Mouse (Mus musculus): Measurements from ENCODE around the gene Tubg1. TPM values are rescaled to one million over a fixed set of nuclear protein-coding genes. Genes with fewer than 3 reads are reported as not detected.

Tubg1 gene
- polyA plus RNA-seq, 1 experiment from 2014 or later, result 135 TPM

DNA sequence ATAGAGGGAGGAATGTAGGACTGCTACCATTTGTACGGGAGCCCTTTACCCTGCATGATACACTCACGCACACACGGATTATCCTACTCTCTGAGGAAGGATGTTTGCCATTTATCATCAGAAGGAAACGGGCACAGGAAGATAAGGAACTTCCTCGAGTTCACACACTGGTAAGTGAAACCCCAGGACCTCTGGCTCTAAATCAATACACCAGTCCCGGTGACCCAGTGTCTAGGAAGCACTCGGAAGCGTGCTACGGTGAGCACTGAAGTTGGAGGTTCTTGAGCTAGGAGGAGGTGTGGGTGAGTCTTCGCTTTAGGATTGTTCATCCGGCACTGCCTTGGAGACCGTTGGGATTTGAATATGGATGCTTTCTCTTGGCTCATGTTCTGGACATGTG, 13.3 kb downstream of the Tubg1 start:
- no peaks in the 10 kb centered on the region for H3K27me3 ChIP-seq (ENCODE audit: low read depth, poor library complexity, severe bottlenecking)
- no peak overlapping the region for H3K4me3 ChIP-seq
- no peak for DNase-seq (ENCODE audit: low spot score)
- no peaks in the 10 kb centered on the region for H3K4me1 ChIP-seq
- no peak overlapping the region for H3K27ac ChIP-seq (replicated peaks)
- H3K9me3 ChIP-seq (replicated peaks), result peaks cover 4% of the 10 kb centered on the region; the same call in 1 of the 2 replicates
- H3K36me3 ChIP-seq, result no peaks in the 10 kb centered on the region
- WGBS, result 88% methylated on average over 12 of the region's 12 CpGs

DNA sequence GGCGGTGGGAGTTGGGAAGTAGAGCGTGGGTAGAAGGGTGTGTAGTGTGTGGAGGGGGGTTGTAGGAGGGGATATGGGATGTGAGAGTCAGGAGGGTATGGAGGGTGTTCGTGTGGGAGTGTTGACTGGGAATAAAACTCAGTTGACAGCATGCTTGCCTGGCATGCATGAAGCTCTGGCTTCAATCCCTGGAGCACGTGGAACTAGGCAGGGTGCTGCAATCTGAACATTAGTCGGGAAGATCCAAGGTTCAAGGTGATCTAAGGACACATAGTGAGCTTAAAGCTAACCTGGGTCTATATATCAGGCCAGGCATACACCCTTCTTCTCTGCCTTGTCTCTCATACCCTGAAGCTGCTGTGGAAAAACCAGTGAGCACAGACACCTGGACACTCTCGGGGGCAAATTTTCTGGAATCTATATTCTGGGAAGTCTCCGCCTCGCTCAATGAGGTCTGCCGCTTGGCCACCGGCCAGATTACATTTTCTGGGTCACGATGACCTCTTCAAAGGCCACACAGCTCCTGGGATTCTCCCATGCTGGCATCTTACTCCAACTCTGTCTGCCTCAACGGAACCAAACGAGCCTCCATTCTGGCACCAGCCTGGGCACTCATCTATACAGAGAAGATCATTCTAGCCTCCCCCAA, 14.6 kb downstream of the Tubg1 start:
- Histone ChIP-seq H3K4me3 (no peak overlapping the region), H3K36me3 (no peaks in the 10 kb centered on the region), H3K27ac (replicated peaks) (no peak overlapping the region), H3K4me1 (peaks cover 6% of the 10 kb centered on the region), H3K27me3 (ENCODE audit: low read depth, poor library complexity, severe bottlenecking) (peaks cover 5% of the 10 kb centered on the region), H3K9me3 (replicated peaks) (peaks cover 4% of the 10 kb centered on the region; the same call in 1 of the 2 replicates)
- no peak for DNase-seq (ENCODE audit: low spot score)
- WGBS, result 88% methylated on average over 13 of the region's 13 CpGs

DNA sequence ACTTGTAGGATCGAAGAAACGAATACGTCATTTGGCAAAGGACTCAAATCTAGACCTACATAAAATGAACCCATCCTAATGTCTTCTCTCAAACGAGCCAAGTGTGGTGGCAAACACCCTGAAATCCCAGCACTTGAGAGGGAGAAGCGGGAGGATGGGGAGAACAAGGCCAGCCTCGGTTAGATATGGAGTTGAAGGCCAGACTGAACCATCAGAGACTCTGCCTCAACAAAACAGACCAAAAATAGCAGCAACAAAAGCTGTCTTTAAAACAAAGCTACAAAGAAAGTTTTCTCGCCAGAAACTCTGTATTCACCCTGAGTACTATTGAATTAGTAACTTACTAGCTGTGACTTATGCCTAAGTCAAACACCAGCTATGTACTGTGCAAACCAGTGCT, 17.3 kb downstream of the Tubg1 start:
- no peaks in the 10 kb centered on the region for H3K36me3 ChIP-seq
- no peak overlapping the region for H3K4me3 ChIP-seq
- 82% methylated on average over 7 of the region's 7 CpGs for WGBS
- no peak for DNase-seq (ENCODE audit: low spot score)
- H3K27me3 ChIP-seq (ENCODE audit: low read depth, poor library complexity, severe bottlenecking), result peaks cover 31% of the 10 kb centered on the region
- H3K27ac ChIP-seq (replicated peaks), result no peak overlapping the region
- peaks cover 20% of the 10 kb centered on the region for H3K4me1 ChIP-seq
- no peaks in the 10 kb centered on the region for H3K9me3 ChIP-seq (replicated peaks)

DNA sequence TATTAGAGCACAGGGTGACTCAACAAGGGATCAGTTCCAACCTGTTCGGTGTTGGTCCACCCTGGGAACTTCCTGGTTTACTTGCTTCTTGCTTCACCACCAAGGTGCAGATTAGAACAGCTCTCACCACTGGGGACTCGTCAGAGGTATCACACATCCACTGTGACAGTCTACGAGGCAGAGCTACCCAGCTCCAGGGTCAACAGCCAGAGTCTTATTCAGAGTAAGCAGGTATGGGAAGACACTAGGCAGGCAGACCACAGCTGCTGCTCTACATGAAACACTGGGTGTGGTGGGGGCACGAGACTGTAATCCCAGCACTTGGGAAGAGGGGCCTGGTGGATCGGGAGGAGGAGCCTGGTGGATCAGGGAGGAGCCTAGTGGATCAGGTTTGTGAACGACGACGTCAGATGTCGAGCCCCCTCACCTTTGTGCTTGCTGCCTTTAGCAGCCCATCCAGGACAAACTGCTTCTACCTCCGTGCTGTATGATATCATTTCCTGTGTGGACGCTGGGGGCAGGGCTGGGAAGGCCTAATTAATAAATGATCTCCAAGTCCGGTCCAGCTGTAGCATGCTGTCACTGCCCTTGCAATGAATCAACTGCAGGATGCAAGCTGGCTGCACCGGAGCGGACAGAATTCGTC, 18.9 kb downstream of the Tubg1 start:
- H3K4me3 ChIP-seq, result peak overlapping the region; percentile 32
- peak; percentile 36 for DNase-seq (ENCODE audit: low spot score)
- WGBS, result 32% methylated on average over 15 of the region's 15 CpGs
- H3K27ac ChIP-seq (replicated peaks), result peak overlapping the region; percentile 33; the same call in 1 of the 2 replicates
- no peaks in the 10 kb centered on the region for H3K36me3 ChIP-seq
- peaks cover 38% of the 10 kb centered on the region for H3K27me3 ChIP-seq (ENCODE audit: low read depth, poor library complexity, severe bottlenecking)
- H3K4me1 ChIP-seq, result peaks cover 26% of the 10 kb centered on the region
- H3K9me3 ChIP-seq (replicated peaks), result no peaks in the 10 kb centered on the region

DNA sequence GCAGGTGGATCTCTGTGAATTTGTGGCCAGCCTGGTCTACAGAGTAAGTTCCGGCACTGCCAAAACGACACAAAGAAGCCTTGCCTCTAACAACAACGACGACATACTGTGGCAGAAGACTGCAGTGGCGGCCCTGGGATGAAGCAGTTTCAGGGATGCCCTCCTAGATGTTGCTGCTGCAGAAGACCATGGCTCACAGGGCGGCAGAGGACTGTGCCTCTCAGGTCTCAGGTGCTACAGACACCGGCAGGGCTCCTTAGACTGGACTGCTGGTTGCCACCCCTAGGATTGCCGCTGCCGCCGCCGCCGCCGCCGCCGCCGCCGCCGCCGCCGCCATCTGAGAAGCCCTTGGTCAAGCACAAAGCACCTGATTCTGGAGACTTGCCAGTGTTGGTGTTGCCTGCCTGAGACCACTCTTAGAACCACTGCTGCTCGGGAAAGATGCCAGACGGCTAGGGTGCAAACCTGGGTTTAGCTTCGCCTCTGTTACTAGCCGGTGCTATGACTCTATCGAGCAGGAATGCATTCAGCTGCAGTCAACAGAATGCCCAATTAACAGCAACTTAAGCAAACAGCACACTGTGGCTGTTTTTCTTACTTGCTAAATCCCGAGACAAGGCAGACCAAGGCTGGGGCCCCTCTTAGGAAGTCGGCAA, 20.6 kb downstream of the Tubg1 start:
- peaks cover 30% of the 10 kb centered on the region for H3K4me1 ChIP-seq
- peak overlapping the region; percentile 69 for H3K27ac ChIP-seq (replicated peaks)
- H3K4me3 ChIP-seq, result peak overlapping the region; percentile 46
- H3K9me3 ChIP-seq (replicated peaks), result no peaks in the 10 kb centered on the region
- DNase-seq (ENCODE audit: low spot score), result no peak
- peaks cover 38% of the 10 kb centered on the region for H3K27me3 ChIP-seq (ENCODE audit: low read depth, poor library complexity, severe bottlenecking)
- H3K36me3 ChIP-seq, result no peaks in the 10 kb centered on the region
- 45% methylated on average over 27 of the region's 27 CpGs for WGBS

DNA sequence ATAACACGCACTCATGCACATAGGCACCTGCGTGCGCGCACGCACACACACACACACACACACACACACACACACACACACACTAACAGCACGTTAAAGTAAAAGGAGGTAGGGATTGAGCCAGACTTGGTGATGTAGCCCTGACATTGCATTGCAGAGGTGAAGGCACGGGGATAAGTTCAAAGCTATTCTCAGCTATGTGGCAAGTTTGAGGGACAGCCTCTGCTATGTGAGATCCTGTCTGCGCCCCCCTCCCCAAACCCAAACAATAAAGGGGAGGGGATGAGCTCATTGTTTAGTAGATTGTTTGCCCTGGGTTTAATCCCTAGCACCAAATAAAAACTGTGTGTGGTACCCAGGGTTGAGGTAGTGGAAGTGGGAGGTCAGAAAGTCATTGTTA, 21.4 kb downstream of the Tubg1 start:
- Histone ChIP-seq H3K36me3 (no peaks in the 10 kb centered on the region), H3K27ac (replicated peaks) (no peak overlapping the region), H3K4me1 (peaks cover 30% of the 10 kb centered on the region), H3K9me3 (replicated peaks) (no peaks in the 10 kb centered on the region), H3K4me3 (no peak overlapping the region), H3K27me3 (ENCODE audit: low read depth, poor library complexity, severe bottlenecking) (peaks cover 38% of the 10 kb centered on the region)
- WGBS, result 78% methylated on average over 8 of the region's 8 CpGs
- DNase-seq (ENCODE audit: low spot score), result no peak

DNA sequence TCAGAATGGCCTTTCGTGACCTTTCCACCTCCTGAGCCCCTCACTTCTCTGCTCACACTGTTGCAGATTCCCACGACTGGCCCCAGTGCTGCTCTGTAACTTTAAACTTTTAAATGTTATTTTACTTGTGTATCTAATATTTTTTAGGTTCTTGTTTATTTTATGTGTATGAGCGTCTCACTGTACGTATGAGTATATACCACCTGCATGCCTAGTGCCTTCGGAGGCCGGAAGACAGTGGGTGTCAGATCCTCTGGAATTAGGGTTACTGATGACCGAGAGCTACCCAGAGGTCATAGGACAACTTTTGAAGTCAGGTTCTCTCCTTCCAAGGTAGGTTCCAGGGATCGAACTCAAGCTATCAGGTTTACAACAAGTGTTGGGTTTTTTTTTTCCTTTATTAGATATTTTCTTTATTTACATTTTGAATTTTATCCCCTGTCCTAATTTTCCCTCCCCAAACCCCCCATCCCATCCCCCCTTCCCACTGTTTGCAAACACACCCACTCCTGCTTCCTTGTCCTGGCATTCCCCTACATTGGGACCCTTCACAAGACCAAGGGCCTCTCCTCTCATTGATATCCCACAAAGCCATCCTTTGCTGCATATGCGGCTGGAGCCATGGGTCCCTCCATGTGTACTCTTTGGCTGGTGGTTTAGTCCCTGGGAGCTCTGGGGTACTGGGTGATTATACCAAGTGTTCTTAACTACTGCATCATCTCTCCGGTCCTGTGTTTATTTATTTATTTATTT, 22.7 kb downstream of the Tubg1 start:
- H3K4me1 ChIP-seq, result peaks cover 36% of the 10 kb centered on the region
- WGBS, result 86% methylated on average over 10 of the region's 10 CpGs

DNA sequence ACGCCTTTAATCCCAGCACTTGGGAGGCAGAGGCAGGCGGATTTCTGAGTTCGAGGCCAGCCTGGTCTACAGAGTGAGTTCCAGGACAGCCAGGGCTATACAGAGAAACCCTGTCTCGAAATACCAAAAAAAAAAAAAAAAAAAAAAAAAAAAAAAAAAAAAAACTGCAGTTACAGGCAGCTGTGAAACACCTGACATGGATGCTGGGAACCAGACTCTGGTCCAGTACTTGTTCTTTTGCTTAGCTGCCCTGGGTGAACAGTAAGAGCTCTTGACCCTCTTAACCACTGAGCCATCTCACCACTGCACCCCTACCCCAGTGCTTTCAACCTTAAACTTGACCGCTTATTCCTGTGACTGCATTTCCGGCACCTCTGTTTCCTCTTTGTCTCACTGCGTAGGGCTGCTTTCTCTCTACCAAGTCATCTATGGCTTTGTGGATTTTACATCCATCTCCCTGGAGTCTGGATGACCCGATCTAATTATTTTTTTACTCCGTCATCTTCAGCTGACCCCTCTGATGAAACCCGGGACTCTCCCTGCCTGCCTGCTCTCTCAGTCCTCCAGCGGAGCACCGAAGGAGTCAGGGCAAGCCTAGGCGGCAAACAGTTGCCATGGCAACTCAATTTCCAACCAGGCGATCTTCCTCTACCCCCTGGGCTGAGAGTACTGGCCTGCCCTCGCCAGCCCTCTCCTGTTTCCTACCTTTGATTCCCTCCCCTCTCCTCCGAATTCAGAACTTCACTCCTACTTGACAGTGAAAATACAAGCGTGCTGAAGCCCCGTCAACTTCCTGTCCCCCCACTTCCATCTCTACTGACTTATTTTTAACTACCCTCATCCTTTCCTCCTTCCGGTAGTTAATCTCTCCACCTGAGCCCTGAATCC, 23.8 kb downstream of the Tubg1 start:
- DNase-seq (ENCODE audit: low spot score), result peak; percentile 75
- peaks cover 34% of the 10 kb centered on the region for H3K4me1 ChIP-seq
- peaks cover 37% of the 10 kb centered on the region for H3K27me3 ChIP-seq (ENCODE audit: low read depth, poor library complexity, severe bottlenecking)
- no peaks in the 10 kb centered on the region for H3K36me3 ChIP-seq
- peak overlapping the region; percentile 63 for H3K27ac ChIP-seq (replicated peaks)
- 22% methylated on average over 19 of the region's 19 CpGs for WGBS
- H3K9me3 ChIP-seq (replicated peaks), result no peaks in the 10 kb centered on the region
- H3K4me3 ChIP-seq, result peak overlapping the region; percentile 49

More for the DNA sequence above, 22.7 kb downstream of the Tubg1 start:
- no peak for DNase-seq (ENCODE audit: low spot score)
- H3K4me3 ChIP-seq, result no peak overlapping the region
- peaks cover 38% of the 10 kb centered on the region for H3K27me3 ChIP-seq (ENCODE audit: low read depth, poor library complexity, severe bottlenecking)
- no peaks in the 10 kb centered on the region for H3K36me3 ChIP-seq
- no peaks in the 10 kb centered on the region for H3K9me3 ChIP-seq (replicated peaks)
- no peak overlapping the region for H3K27ac ChIP-seq (replicated peaks)

DNA sequence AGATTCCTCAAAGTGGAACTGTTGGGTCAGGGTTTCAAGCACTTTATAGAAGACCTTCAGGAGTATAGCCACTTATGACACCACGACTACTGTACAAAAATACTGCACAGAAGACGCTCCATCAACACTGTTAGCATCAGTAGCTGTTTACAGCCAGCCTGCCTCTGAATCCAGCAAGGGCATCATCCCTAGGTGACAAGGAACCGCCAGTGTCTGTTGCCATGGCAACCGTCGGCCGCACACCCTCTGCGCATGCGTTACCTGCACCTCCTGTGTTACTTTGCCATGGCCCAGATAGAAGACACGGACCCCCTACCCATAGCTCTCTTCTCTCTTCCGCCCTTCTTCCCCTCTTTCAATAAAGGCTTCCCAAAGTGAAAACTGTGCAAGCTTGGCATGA, 26.6 kb downstream of the Tubg1 start:
- no peak overlapping the region for H3K4me3 ChIP-seq
- H3K36me3 ChIP-seq, result no peaks in the 10 kb centered on the region
- WGBS, result 21% methylated on average over 10 of the region's 10 CpGs
- no peaks in the 10 kb centered on the region for H3K9me3 ChIP-seq (replicated peaks)
- peaks cover 12% of the 10 kb centered on the region for H3K27me3 ChIP-seq (ENCODE audit: low read depth, poor library complexity, severe bottlenecking)
- no peak overlapping the region for H3K27ac ChIP-seq (replicated peaks)
- peak; percentile 51 for DNase-seq (ENCODE audit: low spot score)
- H3K4me1 ChIP-seq, result peaks cover 21% of the 10 kb centered on the region

DNA sequence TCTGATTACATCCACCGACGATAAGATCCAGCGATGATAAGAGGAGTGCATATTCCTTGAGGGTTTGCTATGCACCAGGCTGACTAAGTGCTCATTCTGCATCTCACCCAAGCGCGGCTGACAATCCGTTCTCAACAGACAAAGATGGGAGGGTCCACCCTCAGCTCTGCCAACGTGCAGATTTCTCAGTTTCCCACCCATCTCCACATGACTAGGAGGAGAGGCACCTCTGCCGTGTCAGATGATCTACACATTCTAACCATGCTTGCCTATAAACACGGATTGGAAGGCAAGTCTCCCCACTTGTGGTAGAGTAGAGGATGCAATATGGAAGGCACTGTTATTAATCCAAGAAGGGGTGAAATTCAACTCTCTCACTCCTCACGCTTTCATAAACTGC, 29.0 kb downstream of the Tubg1 start:
- Histone ChIP-seq H3K27me3 (ENCODE audit: low read depth, poor library complexity, severe bottlenecking) (no peaks in the 10 kb centered on the region), H3K36me3 (no peaks in the 10 kb centered on the region), H3K4me1 (peaks cover 13% of the 10 kb centered on the region), H3K9me3 (replicated peaks) (no peaks in the 10 kb centered on the region), H3K27ac (replicated peaks) (no peak overlapping the region), H3K4me3 (no peak overlapping the region)
- no peak for DNase-seq (ENCODE audit: low spot score)
- WGBS, result 77% methylated on average over 10 of the region's 10 CpGs

DNA sequence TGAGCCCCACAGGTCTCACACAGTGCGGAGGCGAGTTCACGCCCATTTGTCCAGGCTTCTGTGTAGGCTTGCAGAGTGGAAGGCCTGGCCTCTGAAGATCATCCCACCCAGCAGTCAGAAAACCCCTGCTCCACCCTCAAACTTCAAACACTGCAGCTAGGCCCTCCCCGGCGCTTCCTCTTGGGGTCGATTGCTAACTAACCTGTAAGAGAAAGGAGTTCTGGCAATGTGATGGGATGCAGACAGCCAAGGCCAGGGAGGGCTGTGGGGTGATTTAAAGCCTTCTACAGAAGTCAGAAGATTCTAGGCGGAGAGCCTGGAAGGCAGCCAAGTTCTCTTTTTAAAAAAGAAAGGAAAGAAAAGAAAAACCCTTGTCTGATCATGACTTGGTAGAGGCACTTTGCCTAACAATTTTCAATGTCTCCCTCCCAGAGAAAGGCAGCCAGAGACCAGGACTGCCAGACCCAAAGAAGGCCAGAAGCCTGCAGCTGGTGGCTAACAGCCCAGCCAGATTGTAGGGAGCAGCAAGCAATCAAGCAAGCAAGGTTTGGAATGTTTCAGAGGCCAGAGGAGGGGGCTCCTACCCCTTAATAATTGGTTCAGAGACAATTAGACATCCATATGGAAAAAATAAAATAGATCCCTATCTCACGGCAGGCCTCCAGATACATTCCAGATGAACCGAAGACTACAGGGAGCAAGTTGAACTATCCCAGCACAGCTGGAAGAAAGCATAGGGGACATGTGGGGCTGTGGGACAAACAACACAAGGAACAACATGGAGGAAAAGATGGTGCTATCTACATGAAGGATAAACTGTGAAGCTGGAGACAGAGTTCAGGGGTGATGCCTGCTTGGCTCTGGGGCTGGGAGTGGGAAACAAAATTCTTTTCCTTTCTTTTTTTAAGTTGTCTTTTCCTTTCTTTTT, 29.7 kb downstream of the Tubg1 start:
- H3K27me3 ChIP-seq (ENCODE audit: low read depth, poor library complexity, severe bottlenecking), result no peaks in the 10 kb centered on the region
- H3K27ac ChIP-seq (replicated peaks), result no peak overlapping the region
- H3K36me3 ChIP-seq, result no peaks in the 10 kb centered on the region
- peaks cover 9% of the 10 kb centered on the region for H3K4me1 ChIP-seq
- no peak overlapping the region for H3K4me3 ChIP-seq
- WGBS, result 70% methylated on average over 9 of the region's 9 CpGs
- DNase-seq (ENCODE audit: low spot score), result no peak
- H3K9me3 ChIP-seq (replicated peaks), result no peaks in the 10 kb centered on the region
